ENCODE assay signal across 16 mouse cellular contexts in genomic region chr7:89463246-89463645, GRCm38 (mm10). TPM values are rescaled to one million over a fixed set of nuclear protein-coding genes. Genes with fewer than 3 reads are reported as not detected.
DNase-seq lines count a peak whose midpoint lies in the region; ATAC-seq and TF ChIP-seq lines count a peak whose summit lies in the region.
"Had no signal": no experiment of that assay in that cellular context is flagged by ENCODE, and none has a peak within 500 bp of the region (broad histone marks: within the 10 kb centered on the region; RNA-seq: fewer than 3 reads in every experiment).

No protein-coding gene starts in this region.

- peaks cover 5% of the 10 kb centered on the region; the same call in 1 of the 2 replicates for H3K4me1 ChIP-seq in kidney, adult 2 months (ENCODE audit: control insufficient read depth, insufficient read depth, low read length)
- H3K4me1 ChIP-seq in limb, embryonic 12.5 days (replicated peaks): peaks cover 40% of the 10 kb centered on the region
- H3K4me1 ChIP-seq in limb, embryonic 10.5 days: peaks cover 33% of the 10 kb centered on the region
- H3K4me1 ChIP-seq: forebrain, embryonic 15.5 days; hindbrain, embryonic 15.5 days had no signal

- DNase-seq in kidney, adult 2 months: peak; percentile 77
- no peak for DNase-seq in kidney, postnatal 4 days
- DNase-seq in limb, embryonic 10.5 days (ENCODE audit: low spot score): no peak
- DNase-seq in kidney, postnatal 25 days: peak; percentile 15 to 63
- DNase-seq in frontal cortex, adult 2 months (ENCODE audit: extremely low spot score in 1 of 2, low spot score in 1 of 2): no peak
- DNase-seq: adrenal gland, adult 2 months; adrenal gland, postnatal 25 days; cerebellum, adult 18-20 months; cerebellum, adult 9-11 months; gastrocnemius, postnatal 14 days had no signal

- no peak for ATAC-seq in limb, embryonic 12.5 days (ENCODE audit: insufficient number of reproducible peaks, insufficient read depth, low FRiP score, low TSS enrichment, low read depth)
- 0 out of 2 replicates have a peak, but pooled peaks have one; percentile 23 for ATAC-seq in megakaryocyte progenitor cell, adult 5-6 weeks (replicated peaks; ENCODE audit: poor library complexity)

- 52% methylated on average over 3 of the region's 3 CpGs for WGBS in kidney, adult 2 months
- 65% methylated on average over 3 of the region's 3 CpGs for WGBS in limb, embryonic 12.5 days
- 77% methylated on average over 3 of the region's 3 CpGs for WGBS in limb, embryonic 10.5 days

- no peak for TF ChIP-seq POLR2A in kidney, adult 2 months (IDR thresholded peaks at IDR 0.05; ENCODE audit: low read depth, low read length)

- no peaks in the 10 kb centered on the region for H3K36me3 ChIP-seq in kidney, adult 2 months (ENCODE audit: control insufficient read depth, insufficient read depth, low read length)
- H3K36me3 ChIP-seq in limb, embryonic 12.5 days: no peaks in the 10 kb centered on the region
- no peaks in the 10 kb centered on the region for H3K36me3 ChIP-seq in limb, embryonic 10.5 days
- H3K36me3 ChIP-seq: embryonic facial prominence, embryonic 15.5 days; forebrain, embryonic 15.5 days; heart, embryonic 12.5 days; hindbrain, embryonic 15.5 days had no signal

- no peak overlapping the region for H3K4me2 ChIP-seq in limb, embryonic 12.5 days
- H3K4me2 ChIP-seq: embryonic facial prominence, embryonic 15.5 days; forebrain, embryonic 15.5 days; heart, embryonic 12.5 days; hindbrain, embryonic 15.5 days had no signal

- no peaks in the 10 kb centered on the region for H3K9me3 ChIP-seq in limb, embryonic 12.5 days
- H3K9me3 ChIP-seq in limb, embryonic 10.5 days (replicated peaks): no peaks in the 10 kb centered on the region
- H3K9me3 ChIP-seq: embryonic facial prominence, embryonic 15.5 days; forebrain, embryonic 15.5 days; heart, embryonic 12.5 days; hindbrain, embryonic 15.5 days had no signal

- H3K4me3 ChIP-seq in kidney, adult 2 months (ENCODE audit: insufficient read depth, low read depth, low read length): no peak overlapping the region
- no peak overlapping the region for H3K4me3 ChIP-seq in limb, embryonic 12.5 days (replicated peaks)
- no peak overlapping the region for H3K4me3 ChIP-seq in limb, embryonic 10.5 days
- H3K4me3 ChIP-seq: embryonic facial prominence, embryonic 15.5 days; forebrain, embryonic 15.5 days; heart, embryonic 12.5 days; hindbrain, embryonic 15.5 days had no signal

- TF ChIP-seq CTCF in kidney, adult 2 months (conservative IDR thresholded peaks at IDR 0.05; ENCODE audit: insufficient read depth, insufficient read length, low read depth, low read length): no peak

- peak overlapping the region; percentile 84; the same call in 1 of the 2 replicates for H3K27ac ChIP-seq in kidney, adult 2 months (ENCODE audit: insufficient read depth, low read depth, low read length)
- 0 out of 2 replicates have a peak overlapping the region, but pooled peaks have one; percentile 4 for H3K27ac ChIP-seq in limb, embryonic 12.5 days
- H3K27ac ChIP-seq in limb, embryonic 10.5 days: no peak overlapping the region
- H3K27ac ChIP-seq: embryonic facial prominence, embryonic 15.5 days; forebrain, embryonic 15.5 days had no signal

- no peak overlapping the region for H3K9ac ChIP-seq in limb, embryonic 12.5 days (replicated peaks)
- H3K9ac ChIP-seq: embryonic facial prominence, embryonic 15.5 days; forebrain, embryonic 15.5 days; heart, embryonic 12.5 days; hindbrain, embryonic 15.5 days had no signal

- no peaks in the 10 kb centered on the region for H3K27me3 ChIP-seq in kidney, adult 2 months (replicated peaks; ENCODE audit: control insufficient read depth, insufficient read depth, low read length)
- H3K27me3 ChIP-seq in limb, embryonic 12.5 days: no peaks in the 10 kb centered on the region
- no peaks in the 10 kb centered on the region for H3K27me3 ChIP-seq in limb, embryonic 10.5 days (ENCODE audit: low read depth, poor library complexity, severe bottlenecking)
- H3K27me3 ChIP-seq: embryonic facial prominence, embryonic 15.5 days; forebrain, embryonic 15.5 days; heart, embryonic 12.5 days; hindbrain, embryonic 15.5 days had no signal

RNA-seq across cellular contexts. Expression of gene Fzd4, which starts 59.1 kb away (rescaled TPM):
- polyA plus RNA-seq in kidney, adult 2 months (2012; rRNA removed): 28.7 and 31.2 TPM in 2 replicates
- 13.2 and 14.8 TPM in 2 replicates for polyA plus RNA-seq in limb, embryonic 12.5 days (2016; fragmentation: Nextera tagmentation; extraction: Ambion mirVana)
- 3.9 and 6.4 TPM in 2 replicates for polyA plus RNA-seq in limb, embryonic 10.5 days (2016; fragmentation: Nextera tagmentation; extraction: Ambion mirVana)
- 0.54 and 0.81 TPM in 2 replicates for total RNA-seq in megakaryocyte progenitor cell, adult 5-6 weeks (2015)
- 0.24 and 0.79 TPM in 2 replicates for total RNA-seq in megakaryocyte progenitor cell, adult 5-6 weeks (2017)
- 4.7 and 5.0 TPM in 2 replicates for polyA plus RNA-seq in frontal cortex, adult 2 months (2012; rRNA removed)

RNA-seq across cellular contexts. Expression of gene Tmem135, which starts 59.2 kb away (rescaled TPM):
- 53.6 and 100 TPM in 2 replicates for polyA plus RNA-seq in kidney, adult 2 months (2012; rRNA removed)
- polyA plus RNA-seq in limb, embryonic 12.5 days (2016; fragmentation: Nextera tagmentation; extraction: Ambion mirVana): 20.6 and 25.0 TPM in 2 replicates
- polyA plus RNA-seq in limb, embryonic 10.5 days (2016; fragmentation: Nextera tagmentation; extraction: Ambion mirVana): 14.5 and 16.1 TPM in 2 replicates
- 25.2 and 28.9 TPM in 2 replicates for total RNA-seq in megakaryocyte progenitor cell, adult 5-6 weeks (2015)
- total RNA-seq in megakaryocyte progenitor cell, adult 5-6 weeks (2017): 20.2 and 22.0 TPM in 2 replicates
- 35.3 and 37.5 TPM in 2 replicates for polyA plus RNA-seq in frontal cortex, adult 2 months (2012; rRNA removed)

Comparison
In these comparisons a context has a peak if more than half of its experiments do, and no peak if none do; other contexts are left out.
1. DNase-seq: peak in kidney, adult 2 months (single experiment) and kidney, postnatal 25 days (2 of 2); none in kidney, postnatal 4 days (0 of 2), limb, embryonic 10.5 days (single experiment) and frontal cortex, adult 2 months (0 of 2).